Mouse (Mus musculus) megakaryocyte, embryonic 14.5 days (primary cell): ENCODE data around the gene Ifi27l2b.

Source experiments
- FLI1 ChIP-seq: IDR thresholded peaks from 2 replicates; pipeline ENCODE4 v1.6.1; 2012; ENCODE audit warnings: low read length, inconsistent platforms, mixed read lengths
- GATA1 ChIP-seq: IDR thresholded peaks from 3 replicates; pipeline ENCODE4 v1.6.1; 2012; ENCODE audit warnings: mixed read lengths, low read length, inconsistent platforms, borderline replicate concordance

DNA sequence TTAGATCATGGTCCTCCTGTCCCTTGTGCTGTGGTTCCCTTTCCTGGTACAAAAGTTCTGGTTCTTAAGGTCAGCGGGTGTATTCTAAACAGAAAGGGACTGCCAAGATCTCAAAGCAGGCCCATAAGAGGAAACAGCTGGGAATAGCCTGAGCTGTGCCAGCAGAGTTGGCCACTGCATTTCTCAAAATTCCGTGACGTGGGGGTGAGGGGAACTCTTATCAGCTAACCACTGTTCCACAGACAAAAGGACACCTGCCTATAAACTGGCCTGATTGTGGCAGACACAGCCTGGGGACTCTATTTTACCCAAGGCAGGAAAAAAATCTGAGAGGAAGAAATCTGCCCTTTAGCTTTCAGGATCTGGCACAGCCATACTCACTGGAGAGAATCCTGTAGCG is 30.3 kb upstream of the Ifi27l2b start:
- no peak for TF ChIP-seq FLI1
- TF ChIP-seq GATA1, result no peak
